Mouse (Mus musculus) heart, embryonic 11.5 days (tissue): Measurements from ENCODE around the gene Tmem164. TPM values are rescaled to one million over a fixed set of nuclear protein-coding genes. Genes with fewer than 3 reads are reported as not detected.

Experiments used
- ATAC-seq: fragments of 200-750 bp; cut with Nextera tagmentation; replicated peaks from 2 replicates; pipeline ENCODE4 v1.8.0; 2017; ENCODE audit warnings: moderate library complexity; ENCODE audit not compliant: insufficient number of reproducible peaks, low FRiP score, low TSS enrichment
- H3K27ac ChIP-seq: fragments of 300-500 bp; sonication (generic); 2 replicates; pipeline ENCODE4 v1.5.1; 2014; ENCODE audit warnings: mild to moderate bottlenecking, low read depth, low read length
- H3K27me3 ChIP-seq: fragments of 300-500 bp; sonication (generic); 2 replicates; pipeline ENCODE4 v1.6.1; 2014; ENCODE audit warnings: mild to moderate bottlenecking, low read length, mixed read lengths; ENCODE audit not compliant: control insufficient read depth, insufficient read depth
- H3K36me3 ChIP-seq: fragments of 300-500 bp; sonication (generic); 2 replicates; pipeline ENCODE4 v1.6.1; 2014; ENCODE audit warnings: mild to moderate bottlenecking, low read length, moderate library complexity, mixed read lengths; ENCODE audit not compliant: control insufficient read depth, insufficient read depth
- H3K4me1 ChIP-seq: fragments of 300-500 bp; sonication (generic); 2 replicates; pipeline ENCODE4 v1.6.1; 2014; ENCODE audit warnings: low read length; ENCODE audit not compliant: control insufficient read depth, insufficient read depth
- H3K4me2 ChIP-seq: fragments of 300-500 bp; sonication (generic); 2 replicates; pipeline ENCODE4 v1.6.1; 2014; ENCODE audit warnings: mild to moderate bottlenecking, moderate library complexity
- H3K4me3 ChIP-seq: fragments of 300-500 bp; sonication (generic); 2 replicates; pipeline ENCODE4 v1.5.1; 2014; ENCODE audit warnings: low read depth, low read length
- H3K9ac ChIP-seq: fragments of 300-500 bp; sonication (generic); 2 replicates; pipeline ENCODE4 v1.6.1; 2014; ENCODE audit warnings: mild to moderate bottlenecking, low read depth, low read length, moderate library complexity
- H3K9me3 ChIP-seq: fragments of 300-500 bp; sonication (generic); replicated peaks from 2 replicates; pipeline ENCODE4 v1.6.1; 2016; ENCODE audit warnings: low read length; ENCODE audit not compliant: control insufficient read depth
- WGBS: fragments of 180-500 bp; shearing (Covaris S2); extraction: QIAGEN DNeasy Blood & Tissue Kit; methylation state at CpG from one replicate; pipeline ENCODE4 v1.1.7; 2014; ENCODE audit not compliant: insufficient replicate concordance; 5-methylcytosine and 5-hydroxymethylcytosine counted together
- polyA plus RNA-seq: library from polyadenylated mRNA; unstranded; fragments of >200 nt; fragmentation: Nextera tagmentation; extraction: Ambion mirVana; gene quantifications from 2 replicates; pipeline ENCODE4 v1.2.1, GENCODE M21; 2014

The Tmem164 gene
- polyA plus RNA-seq, 1 experiment from 2014 or later: 33.5 TPM

DNA sequence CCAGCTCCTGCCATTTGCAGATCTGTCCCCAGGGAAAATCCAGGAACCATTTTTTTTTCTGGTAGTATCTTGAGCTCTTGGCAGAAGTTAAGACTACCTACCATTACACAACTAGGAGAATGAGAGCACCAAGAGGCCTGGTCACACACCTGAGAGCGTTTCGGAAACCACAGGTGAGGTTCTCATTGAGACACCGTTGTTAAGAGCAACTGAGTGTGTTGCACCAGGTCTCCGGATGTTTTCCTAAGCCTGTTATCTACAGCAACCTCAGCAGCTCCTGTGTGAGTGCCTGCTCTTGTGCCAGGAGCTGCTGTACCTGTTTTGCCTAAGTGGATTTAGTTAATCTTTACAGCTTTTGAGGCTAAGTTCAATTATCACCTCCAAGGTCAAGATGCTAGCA lies 92.5 kb downstream of the Tmem164 start:
- H3K36me3 ChIP-seq: no peaks in the 10 kb centered on the region
- no peak overlapping the region for H3K4me2 ChIP-seq
- H3K4me1 ChIP-seq: 0 out of 2 replicates have a peak, but pooled peaks cover 3% of the 10 kb centered on the region
- WGBS: 69% methylated on average over 4 of the region's 4 CpGs
- no peaks in the 10 kb centered on the region for H3K9me3 ChIP-seq
- ATAC-seq: no peak
- no peak overlapping the region for H3K27ac ChIP-seq
- H3K9ac ChIP-seq: no peak overlapping the region
- no peaks in the 10 kb centered on the region for H3K27me3 ChIP-seq
- H3K4me3 ChIP-seq: no peak overlapping the region

DNA sequence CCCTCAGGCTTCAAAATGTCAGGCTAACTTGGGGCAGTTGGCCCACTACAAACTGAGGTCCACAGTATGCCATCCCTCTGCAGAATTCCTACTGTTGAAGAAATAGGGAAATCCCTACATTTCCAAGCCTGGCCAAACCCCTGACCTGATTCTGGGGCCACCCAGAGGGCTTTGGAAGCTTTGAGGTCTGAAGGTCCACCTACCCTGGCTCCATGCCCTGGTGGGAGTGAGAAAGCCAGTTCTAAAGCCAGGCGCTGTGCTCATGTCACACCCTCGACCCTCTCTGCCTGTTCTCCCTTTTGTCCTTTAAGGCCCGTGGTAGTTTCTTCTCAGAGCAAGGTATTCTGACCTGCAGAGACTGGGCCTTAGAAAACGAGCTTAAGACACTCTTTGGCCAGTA lies 94.9 kb downstream of the Tmem164 start:
- Histone ChIP-seq H3K4me1 (0 out of 2 replicates have a peak, but pooled peaks cover 3% of the 10 kb centered on the region), H3K27ac (no peak overlapping the region), H3K4me3 (no peak overlapping the region), H3K9ac (no peak overlapping the region), H3K27me3 (no peaks in the 10 kb centered on the region), H3K9me3 (no peaks in the 10 kb centered on the region), H3K36me3 (no peaks in the 10 kb centered on the region), H3K4me2 (no peak overlapping the region)
- ATAC-seq: no peak
- WGBS: 68% methylated on average over 4 of the region's 4 CpGs

DNA sequence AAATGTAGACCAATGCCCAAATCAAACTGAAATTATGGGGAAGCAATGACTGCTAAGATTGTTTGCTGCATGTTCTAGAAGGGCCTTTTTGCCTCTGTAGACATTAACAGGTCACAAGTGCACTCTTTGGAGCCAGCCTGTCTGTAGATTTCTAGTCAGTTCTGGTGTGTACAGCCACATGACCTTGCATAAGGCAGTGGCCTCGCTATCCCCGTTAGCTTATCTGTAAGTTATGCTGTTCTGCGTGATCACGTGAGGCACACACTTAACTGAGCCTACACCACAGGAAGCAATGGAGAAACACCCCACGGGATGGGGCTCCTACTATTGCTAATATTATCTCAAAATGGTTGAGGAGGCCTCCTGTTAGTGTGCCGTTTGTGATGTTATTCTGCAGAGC lies 97.4 kb downstream of the Tmem164 start:
- Histone ChIP-seq H3K4me2 (peak overlapping the region; percentile 24; the same call in 1 of the 2 replicates), H3K27ac (peak overlapping the region; percentile 75), H3K27me3 (no peaks in the 10 kb centered on the region), H3K9me3 (no peaks in the 10 kb centered on the region), H3K4me3 (no peak overlapping the region), H3K9ac (no peak overlapping the region), H3K36me3 (no peaks in the 10 kb centered on the region), H3K4me1 (0 out of 2 replicates have a peak, but pooled peaks cover 3% of the 10 kb centered on the region)
- ATAC-seq: peak; percentile 90
- 51% methylated on average over 6 of the region's 6 CpGs for WGBS

DNA sequence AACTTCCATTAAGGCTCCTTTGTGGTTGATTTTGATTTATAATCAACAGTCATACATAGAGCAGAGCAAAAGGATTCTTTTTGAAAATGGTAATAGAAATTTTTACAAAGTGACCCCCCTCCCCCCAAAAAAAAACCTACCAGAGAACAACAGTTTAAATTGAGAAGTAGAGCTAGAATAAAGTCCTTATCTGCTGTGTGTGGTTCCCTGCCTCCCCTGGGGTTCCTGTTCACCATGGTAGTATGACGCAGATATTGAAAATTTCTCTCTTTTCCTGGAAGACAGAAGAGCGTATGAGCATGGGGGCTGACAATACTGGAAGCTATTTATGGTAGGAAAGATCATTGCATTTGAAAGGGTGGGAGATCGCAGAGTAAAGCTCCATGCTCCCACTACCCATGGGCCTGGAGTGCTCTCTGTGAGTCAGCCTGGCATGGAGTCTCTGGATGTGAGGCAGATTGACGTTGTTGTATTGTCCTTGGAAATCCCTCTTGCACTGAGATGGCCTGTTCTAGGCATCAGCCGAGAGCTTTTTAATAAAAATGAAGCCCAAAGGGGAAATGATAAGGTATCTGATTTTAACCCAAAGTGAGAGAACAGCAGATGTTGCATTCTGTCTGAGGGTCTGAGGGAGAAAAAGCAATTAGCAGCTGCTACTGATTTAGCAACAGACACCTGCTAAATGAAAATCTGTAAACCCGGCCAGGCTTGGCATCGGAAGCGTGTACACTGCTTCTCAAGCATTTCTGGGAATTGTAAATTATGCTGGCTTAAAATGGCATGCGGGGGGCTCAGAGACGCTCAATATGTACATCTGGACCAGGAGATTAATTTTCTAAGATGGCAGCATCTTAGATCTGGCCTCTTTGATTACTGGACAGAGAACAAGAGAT lies 105.2 kb downstream of the Tmem164 start:
- ATAC-seq: no peak
- no peaks in the 10 kb centered on the region for H3K27me3 ChIP-seq
- no peak overlapping the region for H3K4me2 ChIP-seq
- no peaks in the 10 kb centered on the region for H3K4me1 ChIP-seq
- H3K9me3 ChIP-seq: no peaks in the 10 kb centered on the region
- no peak overlapping the region for H3K4me3 ChIP-seq
- 85% methylated on average over 10 of the region's 10 CpGs for WGBS
- H3K27ac ChIP-seq: no peak overlapping the region
- H3K9ac ChIP-seq: no peak overlapping the region
- 0 out of 2 replicates have a peak, but pooled peaks cover 2% of the 10 kb centered on the region for H3K36me3 ChIP-seq

DNA sequence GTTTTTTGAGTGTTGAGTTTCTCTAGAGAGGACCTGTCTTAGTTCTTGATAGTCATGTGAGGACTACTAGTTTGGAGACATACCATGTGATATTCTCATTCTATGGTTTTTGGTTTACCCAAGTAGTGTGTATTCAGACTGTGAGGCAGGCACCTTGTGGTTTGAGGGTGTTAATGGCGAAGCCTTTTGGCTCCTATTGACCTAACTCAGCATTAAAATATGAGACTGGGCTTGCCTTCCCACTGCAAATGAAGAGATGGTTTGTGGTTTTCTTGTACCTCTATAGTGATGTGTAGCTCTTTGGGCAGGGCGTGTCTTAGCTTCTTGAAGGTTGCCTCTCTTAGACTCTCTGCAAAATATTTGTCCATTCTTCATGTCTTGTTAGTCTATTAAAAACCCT lies 111.0 kb downstream of the Tmem164 start:
- H3K9me3 ChIP-seq: no peaks in the 10 kb centered on the region
- H3K27me3 ChIP-seq: no peaks in the 10 kb centered on the region
- WGBS: 85% methylated on average over 2 of the region's 2 CpGs
- H3K4me2 ChIP-seq: no peak overlapping the region
- H3K36me3 ChIP-seq: no peaks in the 10 kb centered on the region
- H3K4me3 ChIP-seq: no peak overlapping the region
- H3K4me1 ChIP-seq: peaks cover 3% of the 10 kb centered on the region; the same call in 1 of the 2 replicates
- no peak overlapping the region for H3K9ac ChIP-seq
- no peak overlapping the region for H3K27ac ChIP-seq
- no peak for ATAC-seq

DNA sequence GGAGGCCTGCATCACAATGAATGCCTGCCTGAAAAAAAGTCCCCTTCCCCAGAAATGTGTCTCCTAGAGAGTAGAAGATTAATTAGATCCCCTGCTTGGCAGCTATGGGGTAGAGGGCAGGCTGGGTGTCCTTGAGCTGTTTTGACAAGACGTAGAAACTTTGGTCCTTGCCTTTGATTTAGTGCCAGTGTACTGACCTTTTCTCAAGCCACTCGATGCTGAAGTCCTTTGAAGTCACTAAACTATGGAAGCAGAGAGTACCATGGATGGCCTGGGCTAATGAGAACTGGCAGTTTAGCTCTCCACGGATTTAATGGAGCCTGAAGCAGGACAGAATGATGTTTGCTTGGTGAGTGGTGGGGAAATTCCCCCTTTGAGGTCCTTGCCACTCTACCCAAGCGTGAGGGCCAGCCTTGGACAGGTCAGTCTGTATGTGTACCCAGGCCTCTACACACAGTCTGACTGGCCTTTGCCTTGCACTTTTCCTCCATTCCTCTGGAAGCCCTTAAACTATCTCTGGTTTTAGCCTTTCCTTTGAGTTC lies 112.9 kb downstream of the Tmem164 start:
- Histone ChIP-seq H3K4me3 (no peak overlapping the region), H3K36me3 (no peaks in the 10 kb centered on the region), H3K27ac (peak overlapping the region; percentile 73), H3K9me3 (no peaks in the 10 kb centered on the region), H3K4me2 (no peak overlapping the region), H3K9ac (no peak overlapping the region), H3K27me3 (no peaks in the 10 kb centered on the region), H3K4me1 (peaks cover 3% of the 10 kb centered on the region; the same call in 1 of the 2 replicates)
- WGBS: 58% methylated on average over 4 of the region's 4 CpGs
- no peak for ATAC-seq

DNA sequence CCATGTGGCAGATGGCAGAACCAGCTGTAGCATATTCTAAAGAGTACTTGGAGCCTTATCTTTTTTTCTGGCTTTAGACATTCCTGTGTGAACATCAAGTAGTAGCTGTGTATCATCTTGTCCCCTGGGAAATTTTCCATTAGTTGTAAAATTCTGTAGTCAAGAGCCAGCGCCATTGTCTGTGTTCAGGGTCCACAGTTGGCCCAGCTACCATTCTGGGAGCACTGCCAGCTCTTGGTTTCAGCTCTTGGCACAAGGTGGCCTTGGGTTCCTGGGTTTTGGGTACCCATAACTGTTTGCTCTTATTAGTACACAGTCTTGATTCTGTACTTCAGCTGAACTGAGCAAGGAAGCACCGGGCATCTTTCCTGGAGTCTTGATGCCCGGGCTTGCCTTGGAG lies 123.4 kb downstream of the Tmem164 start:
- Histone ChIP-seq H3K27ac (no peak overlapping the region), H3K27me3 (no peaks in the 10 kb centered on the region), H3K4me2 (no peak overlapping the region), H3K9ac (no peak overlapping the region), H3K4me3 (no peak overlapping the region), H3K9me3 (no peaks in the 10 kb centered on the region), H3K4me1 (0 out of 2 replicates have a peak, but pooled peaks cover 2% of the 10 kb centered on the region), H3K36me3 (no peaks in the 10 kb centered on the region)
- no peak for ATAC-seq
- 86% methylated on average over 3 of the region's 3 CpGs for WGBS

DNA sequence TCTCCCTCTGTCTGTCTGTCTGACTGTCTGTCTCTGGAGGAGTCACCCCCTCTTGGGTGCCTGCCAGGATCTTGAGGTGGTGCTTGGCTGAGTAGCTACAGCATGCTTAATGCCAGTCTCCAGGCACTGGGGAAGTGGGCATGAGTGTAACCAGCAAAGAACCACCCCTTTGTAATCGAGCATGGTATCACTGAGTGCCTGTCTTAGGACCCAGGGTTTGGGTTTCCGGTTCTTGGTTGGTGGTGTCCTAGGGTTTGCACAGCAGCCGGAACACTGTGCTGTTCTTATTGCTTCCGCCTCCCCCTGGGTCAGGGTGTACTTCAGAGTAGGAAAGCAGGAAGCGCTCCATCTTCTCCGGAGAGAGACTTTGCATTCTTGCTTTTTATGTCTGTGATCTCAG lies 124.9 kb downstream of the Tmem164 start:
- no peaks in the 10 kb centered on the region for H3K27me3 ChIP-seq
- no peak overlapping the region for H3K4me2 ChIP-seq
- H3K9me3 ChIP-seq: no peaks in the 10 kb centered on the region
- no peaks in the 10 kb centered on the region for H3K36me3 ChIP-seq
- no peak overlapping the region; the same call in 1 of the 2 replicates for H3K27ac ChIP-seq
- H3K9ac ChIP-seq: no peak overlapping the region
- 69% methylated on average over 6 of the region's 6 CpGs for WGBS
- H3K4me1 ChIP-seq: 0 out of 2 replicates have a peak, but pooled peaks cover 2% of the 10 kb centered on the region
- H3K4me3 ChIP-seq: no peak overlapping the region
- ATAC-seq: no peak
